Mouse (Mus musculus): ENCODE measurements around the gene Mapkapk3.

DNA sequence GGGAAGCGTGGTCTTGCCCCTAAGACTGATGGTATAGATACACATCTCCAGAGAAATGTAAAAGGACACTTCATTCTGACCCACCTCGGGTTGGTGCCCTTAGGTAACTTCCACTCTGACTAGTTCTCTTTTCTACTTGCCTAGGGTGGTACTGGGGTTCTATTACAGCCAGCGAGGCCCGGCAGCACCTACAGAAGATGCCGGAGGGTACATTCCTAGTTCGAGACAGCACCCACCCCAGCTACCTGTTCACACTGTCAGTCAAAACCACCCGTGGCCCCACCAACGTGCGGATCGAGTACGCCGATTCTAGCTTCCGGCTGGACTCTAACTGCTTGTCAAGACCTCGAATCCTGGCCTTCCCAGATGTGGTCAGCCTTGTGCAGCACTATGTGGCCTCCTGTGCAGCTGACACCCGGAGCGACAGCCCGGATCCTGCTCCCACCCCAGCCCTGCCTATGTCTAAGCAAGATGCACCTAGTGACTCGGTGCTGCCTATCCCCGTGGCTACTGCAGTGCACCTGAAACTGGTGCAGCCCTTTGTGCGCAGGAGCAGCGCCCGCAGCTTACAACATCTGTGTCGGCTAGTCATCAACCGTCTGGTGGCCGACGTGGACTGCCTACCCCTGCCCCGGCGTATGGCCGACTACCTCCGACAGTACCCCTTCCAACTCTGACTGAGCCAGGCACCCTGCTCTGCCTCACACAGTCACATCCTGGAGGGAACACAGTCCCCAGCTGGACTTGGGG, 10.7 kb upstream of the Mapkapk3 start:
- TF ChIP-seq POLR2A (IDR thresholded peaks at IDR 0.05; ENCODE audit: low read depth, low read length) (no peak), CTCF (IDR thresholded peaks at IDR 0.05; ENCODE audit: borderline replicate concordance, insufficient read depth, low read length) (no peak)
